Mouse (Mus musculus) hindbrain, postnatal 0 days (tissue): ENCODE data around the gene Gm20518. TPM values are rescaled to one million over a fixed set of nuclear protein-coding genes. Genes with fewer than 3 reads are reported as not detected.

Source experiments
- ATAC-seq: fragments of 200-750 bp; cut with Nextera tagmentation; 2 replicates; pipeline ENCODE4 v1.8.0; 2017; ENCODE audit warnings: mild to moderate bottlenecking, moderate TSS enrichment, moderate library complexity
- DNase-seq: peaks from one replicate; pipeline ENCODE4 v3.0.0-alpha.2; 2015; ENCODE audit warnings: low spot score
- H3K27ac ChIP-seq: fragments of 300-500 bp; sonication (generic); 2 replicates; pipeline ENCODE4 v1.5.1; 2014; ENCODE audit warnings: mild to moderate bottlenecking
- H3K27me3 ChIP-seq: fragments of 300-500 bp; sonication (generic); 2 replicates; pipeline ENCODE4 v1.6.1; 2014; ENCODE audit warnings: low read length, mixed read lengths; ENCODE audit not compliant: insufficient read depth
- H3K36me3 ChIP-seq: fragments of 300-500 bp; sonication (generic); 2 replicates; pipeline ENCODE4 v1.6.1; 2014; ENCODE audit warnings: low read length, mixed read lengths; ENCODE audit not compliant: insufficient read depth
- H3K4me1 ChIP-seq: fragments of 300-500 bp; sonication (generic); 2 replicates; pipeline ENCODE4 v1.6.1; 2014; ENCODE audit warnings: antibody characterized with exemption, low read length, mixed read lengths; ENCODE audit not compliant: insufficient read depth
- H3K4me2 ChIP-seq: fragments of 300-500 bp; sonication (generic); 2 replicates; pipeline ENCODE4 v1.6.1; 2014; ENCODE audit warnings: low read depth, mild to moderate bottlenecking, low read length, moderate library complexity, mixed read lengths
- H3K4me3 ChIP-seq: fragments of 300-500 bp; sonication (generic); 2 replicates; pipeline ENCODE4 v1.5.1; 2014; ENCODE audit warnings: low read length
- H3K9ac ChIP-seq: fragments of 300-500 bp; sonication (generic); replicated peaks from 2 replicates; pipeline ENCODE4 v1.6.1; 2014; ENCODE audit warnings: mild to moderate bottlenecking, low read length, moderate library complexity, mixed read lengths
- H3K9me3 ChIP-seq: fragments of 300-500 bp; sonication (generic); 2 replicates; pipeline ENCODE4 v1.6.1; 2016; ENCODE audit warnings: low read length, mixed read lengths
- CTCF ChIP-seq: IDR thresholded peaks from 2 replicates; pipeline ENCODE4 v1.5.1; 2016; ENCODE audit warnings: antibody characterized with exemption, control low read depth, low read depth
- WGBS: fragments of 180-500 bp; shearing (Covaris S2); extraction: QIAGEN DNeasy Blood & Tissue Kit; methylation state at CpG from one replicate; pipeline ENCODE4 v1.1.7; 2014; 5-methylcytosine and 5-hydroxymethylcytosine counted together
- polyA plus RNA-seq: library from polyadenylated mRNA; unstranded; fragments of >200 nt; fragmentation: Nextera tagmentation; extraction: Ambion mirVana; gene quantifications from 2 replicates; pipeline ENCODE4 v1.2.1, GENCODE M21; 2015
- total RNA-seq: library from RNA; depleted of rRNA; stranded (reverse); fragments of >200 nt; gene quantifications from 2 replicates; pipeline ENCODE4 v1.2.3, GENCODE M21; 2014

Gm20518 gene
- total and polyA plus RNA-seq, 2 experiments from 2014 or later: 0.20 to 0.42 TPM

DNA sequence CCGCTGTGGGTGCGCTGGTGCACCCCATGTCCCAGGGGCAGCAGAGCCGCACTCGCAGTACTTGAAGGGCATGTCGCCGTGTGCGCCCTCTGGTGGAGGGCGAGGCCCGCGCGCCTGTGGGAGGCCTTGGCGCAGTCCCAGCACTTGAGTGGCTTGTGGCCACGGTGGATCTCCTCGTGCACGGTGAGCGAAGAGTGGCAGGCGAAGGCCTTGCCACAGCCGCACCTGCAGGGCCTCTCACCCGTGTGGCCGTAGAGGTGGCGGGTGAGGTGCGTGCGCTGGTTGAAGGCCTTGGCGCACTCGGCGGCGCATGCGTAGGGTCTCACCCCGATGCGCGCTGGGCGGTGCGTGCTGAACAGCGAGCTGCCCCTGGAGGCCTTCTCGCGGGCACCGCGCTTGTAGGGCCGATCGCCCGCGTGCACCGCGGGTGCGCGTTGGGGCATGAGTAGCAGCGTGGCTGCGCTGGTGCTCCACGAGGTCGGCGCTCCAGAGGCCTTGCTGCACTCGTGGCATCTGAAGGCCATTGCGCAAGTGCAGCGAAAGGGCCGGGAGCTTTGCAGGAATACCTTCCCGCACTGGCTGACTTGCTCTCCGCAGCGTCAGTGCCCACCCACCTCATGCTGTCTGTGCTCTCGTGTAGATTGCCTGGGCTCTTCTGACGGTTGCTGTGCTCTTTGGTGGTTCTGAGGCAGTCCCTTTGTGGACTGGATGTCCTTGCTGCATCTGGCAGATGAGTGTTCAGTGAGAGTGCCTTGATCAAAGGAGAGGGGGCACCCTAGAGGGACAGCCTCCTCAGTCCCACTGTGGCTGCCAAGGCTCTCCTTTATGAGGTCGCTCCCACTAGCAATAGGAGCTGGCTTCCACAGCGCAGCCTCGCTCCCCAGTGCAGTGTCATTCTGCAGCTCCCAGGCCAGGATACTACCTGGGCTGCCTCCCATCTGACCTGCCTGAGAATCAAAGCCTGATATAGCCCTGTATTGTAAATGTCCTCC, 75.8 kb downstream of the Gm20518 start:
- Histone ChIP-seq H3K27ac (peak overlapping the region; percentile 60), H3K4me3 (peak overlapping the region; percentile 38), H3K9ac (peak overlapping the region; percentile 55), H3K9me3 (no peaks in the 10 kb centered on the region), H3K36me3 (no peaks in the 10 kb centered on the region), H3K4me1 (0 out of 2 replicates have a peak, but pooled peaks cover 13% of the 10 kb centered on the region), H3K4me2 (peak overlapping the region; percentile 76), H3K27me3 (0 out of 2 replicates have a peak, but pooled peaks cover 4% of the 10 kb centered on the region)
- under 1% methylated on average over 61 of the region's 63 CpGs for WGBS
- ATAC-seq (peak; percentile 86), DNase-seq (peak; percentile 81)
- TF ChIP-seq CTCF: peak; percentile 95

DNA sequence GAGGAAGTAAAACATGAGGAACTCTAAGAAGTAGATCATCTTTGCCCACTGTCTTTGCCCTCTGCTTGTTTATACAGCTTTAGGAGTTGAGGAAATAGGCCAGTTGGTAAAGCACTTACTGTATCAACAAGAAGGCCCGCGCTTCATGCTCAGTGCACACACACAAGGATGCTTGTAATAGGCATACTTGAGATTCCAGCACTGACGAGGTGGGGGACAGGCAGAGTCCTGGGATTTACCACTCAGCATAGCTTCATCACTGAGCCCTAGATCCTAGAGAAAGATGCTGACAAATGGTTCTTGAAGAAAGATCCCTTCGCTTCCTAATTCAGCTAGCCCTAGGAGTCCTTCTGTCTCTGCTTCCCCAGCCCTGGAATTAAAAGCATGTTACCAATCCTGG, 78.3 kb downstream of the Gm20518 start:
- TF ChIP-seq CTCF: no peak
- H3K9ac ChIP-seq: no peak overlapping the region
- 69% methylated on average over 4 of the region's 4 CpGs for WGBS
- no peak overlapping the region for H3K27ac ChIP-seq
- H3K4me2 ChIP-seq: no peak overlapping the region
- DNase-seq (no peak), ATAC-seq (no peak)
- 0 out of 2 replicates have a peak, but pooled peaks cover 4% of the 10 kb centered on the region for H3K27me3 ChIP-seq
- no peaks in the 10 kb centered on the region for H3K9me3 ChIP-seq
- H3K4me3 ChIP-seq: no peak overlapping the region
- no peaks in the 10 kb centered on the region for H3K36me3 ChIP-seq
- peaks cover 18% of the 10 kb centered on the region; the same call in 1 of the 2 replicates for H3K4me1 ChIP-seq

DNA sequence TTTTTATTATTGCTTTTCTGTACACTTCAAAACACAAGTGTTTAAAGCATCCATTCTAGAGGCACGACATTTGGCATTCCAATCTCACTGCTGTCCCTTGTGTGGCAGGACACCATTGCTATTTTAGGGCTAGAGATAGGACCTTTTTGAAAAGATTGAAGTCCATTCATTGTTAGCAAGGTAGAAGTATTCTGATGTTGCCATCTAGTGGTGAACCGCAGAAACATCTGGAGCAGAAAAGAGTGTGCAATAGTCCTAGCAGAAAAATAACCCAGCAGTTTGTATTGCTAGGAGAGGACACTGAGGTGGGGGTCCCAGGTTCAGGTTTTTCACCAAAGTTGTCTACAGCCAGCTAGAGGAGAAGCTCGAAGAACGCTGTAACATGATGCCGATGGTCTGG, 79.4 kb downstream of the Gm20518 start:
- Histone ChIP-seq H3K9me3 (no peaks in the 10 kb centered on the region), H3K4me2 (no peak overlapping the region), H3K4me3 (no peak overlapping the region), H3K9ac (no peak overlapping the region), H3K36me3 (no peaks in the 10 kb centered on the region), H3K4me1 (peaks cover 21% of the 10 kb centered on the region; the same call in 1 of the 2 replicates), H3K27ac (no peak overlapping the region), H3K27me3 (0 out of 2 replicates have a peak, but pooled peaks cover 4% of the 10 kb centered on the region)
- 7% methylated on average over 5 of the region's 5 CpGs for WGBS
- ATAC-seq: no peak
- DNase-seq: peak; percentile 75
- peak; percentile 85 for TF ChIP-seq CTCF

DNA sequence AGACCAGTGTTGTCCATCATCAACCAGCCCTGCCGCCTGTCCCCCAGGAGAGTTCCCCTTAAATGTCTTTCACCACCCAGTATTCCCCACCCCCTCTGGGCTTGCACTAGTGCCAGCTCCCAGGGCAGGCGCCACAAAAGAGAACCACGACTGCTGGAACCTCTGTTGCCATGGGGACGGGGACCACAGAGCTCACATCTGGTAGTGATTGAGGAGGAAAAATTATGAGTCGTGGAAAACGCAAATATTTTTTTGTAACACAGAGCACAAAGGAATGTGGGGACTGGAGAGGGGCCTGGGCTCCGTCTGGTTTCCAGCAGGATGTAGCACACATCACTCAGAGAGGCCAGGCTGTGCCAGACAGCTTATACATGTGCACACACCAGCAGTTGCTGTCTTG, 81.8 kb downstream of the Gm20518 start:
- ATAC-seq: no peak
- no peak overlapping the region for H3K4me2 ChIP-seq
- H3K4me3 ChIP-seq: no peak overlapping the region
- WGBS: 16% methylated on average over 7 of the region's 7 CpGs
- peaks cover 16% of the 10 kb centered on the region for H3K27me3 ChIP-seq
- H3K9ac ChIP-seq: no peak overlapping the region
- no peaks in the 10 kb centered on the region for H3K9me3 ChIP-seq
- H3K4me1 ChIP-seq: peaks cover 14% of the 10 kb centered on the region; the same call in 1 of the 2 replicates
- H3K36me3 ChIP-seq: no peaks in the 10 kb centered on the region
- DNase-seq: peak; percentile 44
- no peak overlapping the region for H3K27ac ChIP-seq
- TF ChIP-seq CTCF: no peak

DNA sequence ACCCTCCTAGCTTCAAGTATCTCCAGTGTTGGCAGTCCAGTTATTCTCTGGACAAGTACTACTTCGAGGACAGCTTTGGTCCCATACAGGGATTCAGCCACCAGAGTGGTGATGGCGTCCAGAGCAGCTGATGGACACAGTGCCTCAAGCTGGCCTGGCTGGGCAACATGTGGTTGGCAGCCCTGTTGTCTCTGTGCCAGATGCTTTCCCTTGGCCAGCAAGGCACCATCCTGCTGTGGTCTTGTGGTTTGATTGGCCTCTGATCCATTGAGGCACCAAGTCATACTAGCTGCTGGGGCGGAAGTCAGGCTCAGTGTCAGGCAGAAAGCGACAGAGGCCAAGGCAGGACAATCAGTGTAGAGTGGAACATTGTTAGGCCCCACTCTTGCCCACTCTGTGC, 82.3 kb downstream of the Gm20518 start:
- H3K9ac ChIP-seq: no peak overlapping the region
- no peak for TF ChIP-seq CTCF
- 62% methylated on average over 4 of the region's 4 CpGs for WGBS
- no peak overlapping the region for H3K4me3 ChIP-seq
- no peaks in the 10 kb centered on the region for H3K9me3 ChIP-seq
- no peak overlapping the region for H3K4me2 ChIP-seq
- H3K27me3 ChIP-seq: peaks cover 22% of the 10 kb centered on the region
- peaks cover 19% of the 10 kb centered on the region; the same call in 1 of the 2 replicates for H3K4me1 ChIP-seq
- ATAC-seq (no peak), DNase-seq (no peak)
- H3K27ac ChIP-seq: no peak overlapping the region
- no peaks in the 10 kb centered on the region for H3K36me3 ChIP-seq

DNA sequence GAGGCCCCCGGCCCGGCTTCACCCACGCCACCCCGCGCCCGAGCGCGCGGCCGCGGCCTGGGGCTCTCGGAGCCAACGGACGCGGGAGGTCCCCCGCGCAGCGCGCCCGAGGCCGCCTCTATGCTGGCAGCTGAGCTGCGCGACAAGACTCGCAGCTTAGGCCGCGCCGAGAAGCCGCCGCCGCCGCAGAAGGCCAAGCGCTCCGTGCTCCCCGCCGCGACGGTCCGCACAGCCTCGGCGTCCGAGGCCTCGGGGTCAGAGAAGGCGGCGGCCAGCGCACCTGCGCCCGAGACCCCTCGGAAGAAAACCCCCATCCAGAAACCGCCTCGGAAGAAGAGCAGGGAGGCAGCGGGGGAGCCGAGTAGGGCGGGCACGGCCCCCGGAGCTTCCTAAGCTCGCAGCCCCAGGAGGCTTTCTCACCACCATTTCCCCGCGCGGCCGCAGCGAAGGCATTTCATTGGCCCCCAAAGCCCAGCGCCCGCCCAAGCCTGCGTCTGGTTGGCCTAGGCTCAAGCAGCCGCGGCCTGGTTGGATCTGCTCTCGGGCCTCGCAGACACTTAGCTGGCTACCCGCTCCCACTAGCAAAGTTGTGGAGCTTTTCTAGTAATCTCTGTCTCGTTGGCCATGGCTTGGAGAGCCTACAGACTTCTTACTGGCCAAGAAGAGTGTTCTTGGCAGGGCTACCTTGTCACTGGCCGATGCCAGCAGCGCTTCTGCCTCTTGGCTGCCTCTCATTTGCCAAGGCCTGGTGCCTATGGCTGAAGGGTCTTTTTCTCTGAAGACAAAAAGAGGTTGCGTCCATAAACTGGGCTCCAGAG, 84.1 kb downstream of the Gm20518 start:
- Histone ChIP-seq H3K9ac (peak overlapping the region; percentile 78), H3K4me2 (peak overlapping the region; percentile 91), H3K27me3 (peaks cover 33% of the 10 kb centered on the region), H3K4me1 (peaks cover 29% of the 10 kb centered on the region), H3K27ac (peak overlapping the region; percentile 86), H3K36me3 (no peaks in the 10 kb centered on the region), H3K4me3 (peak overlapping the region; percentile 63), H3K9me3 (no peaks in the 10 kb centered on the region)
- 2% methylated on average over 67 of the region's 73 CpGs for WGBS
- TF ChIP-seq CTCF: no peak
- DNase-seq (peak; percentile 95), ATAC-seq (peak; percentile 85)
